Mouse (Mus musculus) neural tube, embryonic 13.5 days (tissue): Measurements from ENCODE around the gene Ppp1r13l. TPM values are rescaled to one million over a fixed set of nuclear protein-coding genes. Genes with fewer than 3 reads are reported as not detected.

ENCODE experiments used
- ATAC-seq: fragments of 200-750 bp; cut with Nextera tagmentation; 2 replicates; pipeline ENCODE4 v1.8.0; 2017; ENCODE audit warnings: low read depth, mild to moderate bottlenecking, moderate TSS enrichment, moderate library complexity
- H3K27ac ChIP-seq: fragments of 300-500 bp; sonication (generic); replicated peaks from 2 replicates; pipeline ENCODE4 v1.5.1; 2015; ENCODE audit warnings: moderate library complexity, mild to moderate bottlenecking, inconsistent platforms
- H3K27me3 ChIP-seq: fragments of 300-500 bp; sonication (generic); 2 replicates; pipeline ENCODE4 v1.6.1; 2015; ENCODE audit warnings: mild to moderate bottlenecking, inconsistent platforms
- H3K36me3 ChIP-seq: fragments of 300-500 bp; sonication (generic); 2 replicates; pipeline ENCODE4 v1.6.1; 2015; ENCODE audit warnings: mild to moderate bottlenecking, inconsistent platforms
- H3K4me1 ChIP-seq: fragments of 300-500 bp; sonication (generic); replicated peaks from 2 replicates; pipeline ENCODE4 v1.6.1; 2015; ENCODE audit warnings: inconsistent platforms
- H3K4me2 ChIP-seq: fragments of 300-500 bp; sonication (generic); 2 replicates; pipeline ENCODE4 v1.6.1; 2015; ENCODE audit warnings: inconsistent platforms, mild to moderate bottlenecking, moderate library complexity
- H3K4me3 ChIP-seq: fragments of 300-500 bp; sonication (generic); 2 replicates; pipeline ENCODE4 v1.5.1; 2015; ENCODE audit warnings: mild to moderate bottlenecking, inconsistent platforms
- H3K9ac ChIP-seq: fragments of 300-500 bp; sonication (generic); 2 replicates; pipeline ENCODE4 v1.6.1; 2015; ENCODE audit warnings: moderate library complexity, mild to moderate bottlenecking, inconsistent platforms
- H3K9me3 ChIP-seq: fragments of 300-500 bp; sonication (generic); 2 replicates; pipeline ENCODE4 v1.6.1; 2016; ENCODE audit warnings: inconsistent platforms
- whole genome bisulfite sequencing: fragments of 180-500 bp; shearing (Covaris S2); methylation state at CpG from one replicate; pipeline ENCODE4 v1.1.7; 2015; 5-methylcytosine and 5-hydroxymethylcytosine counted together
- polyA plus RNA-seq: library from polyadenylated mRNA; unstranded; fragments of >200 nt; fragmentation: Nextera tagmentation; extraction: Ambion mirVana; gene quantifications from 2 replicates; pipeline ENCODE4 v1.2.1, GENCODE M21; 2015

Ppp1r13l gene
- polyA plus RNA-seq, 1 experiment from 2014 or later, result 1.2 TPM

DNA sequence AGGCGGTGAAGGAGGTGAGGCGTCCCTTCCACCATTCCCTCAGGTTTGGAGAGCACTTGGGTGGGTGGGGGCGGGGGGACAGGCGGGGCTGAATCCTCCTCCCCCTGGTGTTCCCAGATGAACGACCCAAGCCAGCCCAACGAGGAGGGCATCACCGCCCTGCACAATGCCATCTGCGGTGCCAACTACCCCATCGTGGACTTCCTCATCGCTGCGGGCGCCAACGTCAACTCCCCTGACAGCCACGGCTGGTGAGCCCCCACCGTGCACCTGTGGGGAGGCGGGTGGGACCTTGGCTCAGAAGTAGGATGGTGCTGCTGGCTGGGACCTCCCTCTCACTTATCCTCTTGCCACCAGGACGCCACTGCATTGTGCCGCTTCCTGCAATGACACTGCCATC is 15.8 kb downstream of the Ppp1r13l start:
- Histone ChIP-seq H3K9me3 (no peaks in the 10 kb centered on the region), H3K4me3 (no peak overlapping the region), H3K9ac (no peak overlapping the region), H3K4me1 (no peaks in the 10 kb centered on the region), H3K4me2 (no peak overlapping the region), H3K27me3 (no peaks in the 10 kb centered on the region), H3K27ac (no peak overlapping the region), H3K36me3 (no peaks in the 10 kb centered on the region)
- no peak for ATAC-seq
- WGBS, result 79% methylated on average over 18 of the region's 18 CpGs

DNA sequence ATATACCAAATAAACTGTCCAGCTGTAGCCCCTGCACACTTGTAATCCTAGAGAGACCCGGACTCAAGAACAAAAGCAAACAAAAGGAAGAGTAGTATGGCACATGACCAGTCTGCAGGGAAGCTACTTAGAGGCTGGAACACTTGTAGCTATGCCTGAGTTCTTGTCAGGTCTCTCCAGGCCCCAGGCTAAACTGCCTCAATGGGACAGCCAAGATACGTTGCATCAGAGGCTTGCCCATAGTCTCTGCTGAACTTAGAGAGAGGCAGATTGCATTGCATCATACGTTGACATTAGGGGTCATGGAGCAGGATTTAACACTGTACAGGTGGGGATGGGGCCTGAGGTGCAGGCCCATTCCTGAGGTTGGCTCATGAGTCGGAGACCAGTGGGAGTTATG is 16.5 kb downstream of the Ppp1r13l start:
- Histone ChIP-seq H3K9ac (no peak overlapping the region), H3K4me3 (no peak overlapping the region), H3K36me3 (no peaks in the 10 kb centered on the region), H3K9me3 (no peaks in the 10 kb centered on the region), H3K27me3 (no peaks in the 10 kb centered on the region), H3K4me1 (no peaks in the 10 kb centered on the region), H3K4me2 (no peak overlapping the region), H3K27ac (no peak overlapping the region)
- 94% methylated on average over 4 of the region's 4 CpGs for WGBS
- ATAC-seq, result no peak

DNA sequence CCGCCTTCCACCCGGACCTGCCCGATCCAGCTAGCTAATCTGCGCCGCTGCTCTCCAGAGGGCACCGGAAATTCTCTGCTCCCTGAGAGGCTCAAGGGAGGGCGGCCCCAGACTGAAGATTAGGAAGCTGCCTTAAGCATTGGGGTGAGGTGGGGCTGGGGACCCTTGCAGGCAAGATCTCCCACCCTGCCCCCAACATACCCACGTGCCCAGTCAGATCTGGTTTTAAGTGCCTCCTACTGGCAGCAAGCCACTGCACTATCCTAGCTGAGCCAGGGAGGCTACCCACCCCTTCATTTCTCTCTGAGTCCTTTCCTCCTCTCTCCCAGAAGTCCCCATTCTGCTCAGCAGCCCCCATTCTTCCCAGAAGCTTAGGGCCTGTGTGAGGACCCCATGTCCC is 18.5 kb downstream of the Ppp1r13l start:
- Histone ChIP-seq H3K4me2 (no peak overlapping the region), H3K4me3 (no peak overlapping the region), H3K4me1 (peaks cover 8% of the 10 kb centered on the region), H3K9ac (no peak overlapping the region), H3K9me3 (no peaks in the 10 kb centered on the region), H3K36me3 (no peaks in the 10 kb centered on the region), H3K27me3 (no peaks in the 10 kb centered on the region), H3K27ac (no peak overlapping the region)
- ATAC-seq, result no peak
- 82% methylated on average over 8 of the region's 8 CpGs for WGBS

DNA sequence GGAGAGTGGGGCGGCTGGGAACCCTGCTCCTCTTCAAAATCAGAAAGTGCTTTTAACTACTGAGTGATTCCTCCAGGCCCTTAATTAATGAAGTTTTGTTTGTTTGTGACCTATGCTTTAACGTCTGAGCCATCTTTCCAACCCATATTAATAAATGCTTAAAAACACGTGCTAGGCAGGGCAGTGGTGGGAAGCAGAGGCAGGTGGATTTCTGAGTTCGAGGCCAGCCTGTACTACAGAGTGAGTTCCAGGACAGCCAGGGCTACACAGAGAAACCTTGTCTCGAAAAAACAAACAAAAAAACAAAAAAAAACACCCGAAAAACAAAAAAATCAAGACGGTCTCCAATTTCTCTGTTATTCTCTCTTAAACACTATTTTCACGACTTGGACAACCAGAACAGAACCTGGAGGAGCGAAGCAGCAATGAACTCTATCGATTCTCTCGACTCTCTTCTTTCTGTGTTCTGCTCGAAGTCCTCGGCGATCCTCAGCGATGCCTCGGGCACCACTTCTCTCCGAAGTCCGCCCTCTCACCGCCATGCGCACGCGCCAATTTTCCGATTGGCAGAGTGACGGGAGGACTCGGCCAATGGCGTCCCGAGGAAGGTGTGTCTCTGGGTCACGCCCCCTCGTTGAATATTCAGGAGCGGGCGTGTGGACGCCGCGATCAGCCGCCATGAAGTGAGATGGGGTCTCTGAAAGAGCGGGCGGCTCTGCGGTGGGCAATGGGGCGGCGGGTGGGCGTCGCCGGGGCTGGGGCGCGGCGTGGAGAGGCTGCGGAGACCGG is 22.0 kb downstream of the Ppp1r13l start, which contains the start of gene Ercc2:
Gene Ercc2 (plus strand): TSS at position 634 of the 789 bp plus-strand sequence.
- Histone ChIP-seq H3K27ac (peak within 1 kb of the TSS; percentile 59), H3K36me3 (peaks cover 28% of the 10 kb centered on the region), H3K4me3 (peak within 1 kb of the TSS; percentile 86), H3K9ac (peak within 1 kb of the TSS; percentile 87), H3K9me3 (no peaks in the 10 kb centered on the region), H3K27me3 (no peaks in the 10 kb centered on the region), H3K4me1 (peaks cover 21% of the 10 kb centered on the region), H3K4me2 (peak within 1 kb of the TSS; percentile 91)
- WGBS, result 7% methylated on average over 43 of the region's 48 CpGs
- peak; percentile 94 for ATAC-seq

DNA sequence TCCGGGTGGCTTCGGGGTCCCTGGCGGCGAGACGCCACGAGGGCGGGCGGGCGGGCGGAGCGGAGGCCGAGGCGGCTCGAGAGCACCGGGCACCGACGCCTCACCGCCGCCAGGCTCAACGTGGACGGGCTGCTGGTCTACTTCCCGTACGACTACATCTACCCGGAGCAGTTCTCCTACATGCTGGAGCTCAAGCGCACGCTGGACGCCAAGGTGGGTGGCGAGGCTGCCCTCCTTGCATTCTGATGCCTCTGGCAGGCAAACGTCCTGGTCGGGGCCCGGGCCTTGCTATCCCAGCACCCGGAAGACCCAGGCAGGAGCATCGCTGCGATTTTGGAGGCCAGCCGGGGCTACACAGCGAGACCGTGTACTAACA is 22.6 kb downstream of the Ppp1r13l start:
- Histone ChIP-seq H3K4me3 (peak overlapping the region; percentile 86), H3K27ac (peak overlapping the region; percentile 59), H3K36me3 (peaks cover 34% of the 10 kb centered on the region), H3K4me1 (peaks cover 21% of the 10 kb centered on the region), H3K9me3 (no peaks in the 10 kb centered on the region), H3K27me3 (no peaks in the 10 kb centered on the region), H3K4me2 (peak overlapping the region; percentile 91), H3K9ac (peak overlapping the region; percentile 87)
- peak; percentile 54 for ATAC-seq
- under 1% methylated on average over 34 of the region's 37 CpGs for WGBS

DNA sequence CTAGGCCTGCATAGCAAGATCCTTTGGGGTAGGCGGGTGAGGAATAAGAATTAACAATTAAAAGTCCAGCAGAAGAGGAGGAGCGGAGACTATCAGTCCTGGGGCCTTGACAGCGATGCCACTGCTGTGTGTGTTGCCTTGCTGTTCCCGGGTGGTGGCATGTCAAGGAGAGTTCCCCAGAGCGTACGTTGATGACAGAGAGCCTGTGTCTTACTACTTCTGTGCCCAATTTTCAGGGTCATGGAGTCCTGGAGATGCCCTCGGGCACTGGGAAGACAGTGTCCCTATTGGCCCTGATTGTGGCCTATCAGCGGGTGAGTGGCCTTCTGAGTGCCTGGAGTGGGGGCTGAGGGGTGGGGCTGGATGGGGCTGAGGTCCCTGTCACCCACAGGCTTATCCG is 24.2 kb downstream of the Ppp1r13l start:
- H3K4me2 ChIP-seq, result peak overlapping the region; percentile 91
- no peaks in the 10 kb centered on the region for H3K9me3 ChIP-seq
- H3K27me3 ChIP-seq, result no peaks in the 10 kb centered on the region
- 0 out of 2 replicates have a peak overlapping the region, but pooled peaks have one; percentile 87 for H3K9ac ChIP-seq
- no peak overlapping the region for H3K4me3 ChIP-seq
- H3K36me3 ChIP-seq, result peaks cover 49% of the 10 kb centered on the region
- WGBS, result 86% methylated on average over 9 of the region's 9 CpGs
- peaks cover 27% of the 10 kb centered on the region for H3K4me1 ChIP-seq
- H3K27ac ChIP-seq, result no peak overlapping the region
- no peak for ATAC-seq

DNA sequence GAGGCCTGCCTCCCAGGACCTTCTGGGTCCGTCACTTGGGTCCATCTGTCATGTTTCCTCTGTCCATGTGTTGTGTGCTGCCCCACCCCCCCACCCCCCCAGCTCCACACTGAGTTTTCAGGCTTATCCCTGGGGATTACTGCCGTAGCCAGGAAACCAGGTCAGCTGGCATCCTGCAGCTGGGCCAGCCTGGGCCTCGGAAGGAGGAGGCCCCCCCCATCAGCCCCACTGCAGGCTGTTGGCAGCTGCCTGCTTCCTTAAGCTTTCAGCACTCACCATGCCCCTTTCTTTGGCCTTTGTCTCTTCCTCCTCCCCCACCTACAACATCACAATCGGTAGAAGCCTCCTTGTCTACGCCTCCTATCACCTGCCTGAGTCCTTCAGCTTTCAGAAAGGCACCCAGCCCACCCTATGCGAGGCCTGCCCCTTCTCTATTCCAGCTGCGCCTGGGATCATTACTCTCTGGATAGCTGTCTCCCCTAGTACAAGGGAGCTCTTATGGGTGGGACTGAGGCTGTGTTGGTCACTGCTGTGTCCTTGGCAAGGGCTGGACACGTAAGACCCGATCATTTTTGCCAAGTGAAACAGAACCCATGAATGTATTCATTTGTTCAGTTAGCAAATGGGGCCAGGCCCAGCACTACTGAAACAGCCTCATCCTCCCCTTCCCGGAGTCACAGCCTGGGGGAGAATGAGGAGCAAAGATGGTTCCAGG is 29.3 kb downstream of the Ppp1r13l start:
- H3K9me3 ChIP-seq, result no peaks in the 10 kb centered on the region
- peaks cover 99% of the 10 kb centered on the region for H3K36me3 ChIP-seq
- peaks cover 18% of the 10 kb centered on the region for H3K4me1 ChIP-seq
- ATAC-seq, result no peak
- no peaks in the 10 kb centered on the region for H3K27me3 ChIP-seq
- peak overlapping the region; percentile 61 for H3K27ac ChIP-seq
- whole genome bisulfite sequencing, result 64% methylated on average over 9 of the region's 10 CpGs
- no peak overlapping the region for H3K4me3 ChIP-seq
- peak overlapping the region; percentile 2; the same call in 1 of the 2 replicates for H3K9ac ChIP-seq
- H3K4me2 ChIP-seq, result no peak overlapping the region

DNA sequence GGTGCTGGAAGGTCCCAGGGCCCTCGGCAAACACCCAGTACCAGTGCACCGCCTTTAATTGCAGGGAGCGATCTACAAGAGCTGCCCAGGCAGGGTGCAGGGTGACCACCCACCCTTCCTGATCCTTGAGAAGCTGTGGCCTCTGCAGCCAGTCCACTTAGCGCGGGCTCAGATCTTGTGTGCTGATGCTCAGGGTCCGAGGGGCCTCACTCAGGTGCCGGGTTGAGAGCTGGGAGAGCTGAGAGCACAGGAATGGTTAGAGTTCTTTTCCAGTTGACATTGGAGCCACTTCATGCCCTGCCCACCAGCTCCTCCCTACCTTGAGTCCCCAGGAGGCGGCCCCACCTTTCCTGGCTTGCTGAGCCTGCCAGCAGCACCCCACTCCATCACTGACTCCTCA is 34.9 kb downstream of the Ppp1r13l start:
- H3K4me1 ChIP-seq, result peaks cover 3% of the 10 kb centered on the region
- H3K4me3 ChIP-seq, result no peak overlapping the region
- no peak overlapping the region for H3K4me2 ChIP-seq
- no peak overlapping the region for H3K27ac ChIP-seq
- ATAC-seq, result no peak
- WGBS, result 92% methylated on average over 8 of the region's 8 CpGs
- H3K9me3 ChIP-seq, result no peaks in the 10 kb centered on the region
- peaks cover 63% of the 10 kb centered on the region for H3K36me3 ChIP-seq
- peaks cover 8% of the 10 kb centered on the region for H3K27me3 ChIP-seq
- H3K9ac ChIP-seq, result no peak overlapping the region

DNA sequence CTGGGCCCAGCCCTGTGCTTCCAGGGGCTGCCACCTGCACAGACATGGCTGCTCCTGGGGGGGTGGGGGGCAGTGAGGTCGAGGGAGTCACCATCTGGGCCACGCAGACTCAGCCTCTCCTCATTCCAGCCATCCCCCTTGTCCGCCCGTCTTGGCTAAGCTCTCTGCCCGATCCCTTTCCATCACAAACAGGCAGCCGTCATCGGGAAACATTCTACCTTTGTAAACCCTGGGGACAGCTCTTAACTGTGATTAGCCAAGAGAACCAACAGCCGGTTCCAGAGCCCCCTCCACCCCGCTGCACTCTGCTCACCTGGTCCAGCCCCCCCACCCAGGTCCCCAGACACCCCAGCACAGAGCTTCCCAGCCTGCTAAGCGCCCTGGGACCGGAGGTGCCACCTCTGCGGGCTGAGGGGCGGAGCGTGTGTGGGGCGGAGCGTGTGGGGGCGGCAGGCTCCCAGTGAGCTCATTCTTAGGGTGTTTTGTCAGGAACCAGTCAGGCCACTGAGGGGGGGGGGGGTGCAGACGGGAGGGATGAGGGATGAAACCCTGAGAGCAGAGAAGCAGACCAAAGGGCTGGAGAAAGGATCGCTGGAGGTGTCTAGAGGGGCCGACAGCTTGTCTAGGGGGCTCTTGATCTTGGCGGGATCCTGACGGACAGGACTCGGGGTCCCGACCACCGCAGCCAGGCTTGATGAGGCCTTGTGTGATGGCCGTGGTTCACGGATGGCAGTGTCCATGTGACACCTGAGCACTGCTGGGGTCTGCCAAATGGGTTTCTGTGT is 40.1 kb downstream of the Ppp1r13l start:
- 2% methylated on average over 27 of the region's 27 CpGs for WGBS
- H3K9ac ChIP-seq, result peak overlapping the region; percentile 53; the same call in 1 of the 2 replicates
- H3K4me3 ChIP-seq, result peak overlapping the region; percentile 22
- ATAC-seq, result no peak
- H3K9me3 ChIP-seq, result peaks cover 5% of the 10 kb centered on the region; the same call in 1 of the 2 replicates
- no peak overlapping the region for H3K27ac ChIP-seq
- peaks cover 17% of the 10 kb centered on the region for H3K4me1 ChIP-seq
- H3K4me2 ChIP-seq, result peak overlapping the region; percentile 44
- peaks cover 12% of the 10 kb centered on the region for H3K36me3 ChIP-seq
- H3K27me3 ChIP-seq, result peaks cover 59% of the 10 kb centered on the region

DNA sequence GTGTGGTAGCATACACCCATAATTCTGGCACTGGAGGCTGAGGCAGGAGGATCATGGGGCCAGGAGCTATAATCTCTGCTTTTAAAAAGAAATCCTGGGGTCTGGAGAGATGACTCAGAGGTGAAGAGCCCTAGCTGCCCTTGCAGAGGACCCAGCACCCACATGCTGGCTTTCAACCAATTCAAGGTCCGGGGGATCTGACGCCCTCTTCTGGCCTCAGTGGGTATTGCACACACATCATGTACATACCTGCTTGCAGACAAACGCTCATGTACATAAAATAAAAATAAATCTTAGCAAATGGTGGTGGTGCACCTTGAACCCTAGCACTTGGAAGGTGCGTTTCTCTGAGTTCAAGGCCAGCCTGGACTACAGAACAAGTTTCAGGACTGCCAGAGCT is 41.4 kb downstream of the Ppp1r13l start:
- no peak overlapping the region for H3K4me3 ChIP-seq
- 82% methylated on average over 4 of the region's 4 CpGs for WGBS
- no peak overlapping the region for H3K9ac ChIP-seq
- peaks cover 66% of the 10 kb centered on the region for H3K27me3 ChIP-seq
- no peaks in the 10 kb centered on the region for H3K36me3 ChIP-seq
- H3K9me3 ChIP-seq, result peaks cover 5% of the 10 kb centered on the region; the same call in 1 of the 2 replicates
- H3K4me2 ChIP-seq, result no peak overlapping the region
- no peak for ATAC-seq
- no peak overlapping the region for H3K27ac ChIP-seq
- H3K4me1 ChIP-seq, result peaks cover 20% of the 10 kb centered on the region

DNA sequence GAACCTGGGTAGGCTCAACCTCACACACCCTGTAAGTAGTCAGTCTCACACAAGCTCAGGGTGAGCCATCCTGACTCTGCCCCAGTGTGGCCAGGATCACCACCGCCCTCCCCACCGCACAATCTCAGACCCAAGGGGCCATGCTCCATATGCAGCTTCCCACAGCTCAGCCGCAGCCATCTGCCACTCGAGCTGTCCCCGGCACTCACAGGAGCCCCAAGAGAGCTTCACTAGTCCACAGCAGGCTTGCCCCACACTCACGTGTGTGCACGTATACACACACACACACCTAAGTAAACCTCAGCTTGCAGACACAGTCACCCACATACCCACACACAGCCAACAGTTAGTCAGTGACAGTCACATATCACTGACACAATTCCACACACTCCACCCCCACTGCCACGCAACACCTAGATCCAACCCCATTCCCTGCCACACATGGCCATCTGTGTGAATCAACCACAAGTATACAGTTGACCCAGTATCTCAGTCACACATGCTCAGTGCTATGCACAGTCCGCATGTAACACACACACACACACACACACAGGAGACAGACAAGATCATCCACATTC is 43.1 kb downstream of the Ppp1r13l start:
- Histone ChIP-seq H3K9me3 (peaks cover 5% of the 10 kb centered on the region; the same call in 1 of the 2 replicates), H3K27me3 (peaks cover 66% of the 10 kb centered on the region), H3K36me3 (no peaks in the 10 kb centered on the region), H3K9ac (no peak overlapping the region), H3K4me3 (no peak overlapping the region), H3K4me1 (peaks cover 20% of the 10 kb centered on the region), H3K27ac (no peak overlapping the region), H3K4me2 (no peak overlapping the region)
- WGBS, result 56% methylated on average over 9 of the region's 9 CpGs
- no peak for ATAC-seq
